Mouse (Mus musculus) liver, adult (tissue): ENCODE measurements around the gene Dync2li1.

Source experiments
- GATA4 ChIP-seq: IDR thresholded peaks from 2 replicates; pipeline ENCODE4 v1.6.1; 2014; ENCODE audit warnings: mild to moderate bottlenecking, low read length; ENCODE audit not compliant: insufficient replicate concordance

Gene Dync2li1

GRCm38 (mm10) chr17:84626857-84627305 is 585 bp downstream of the Dync2li1 start:
- no peak for TF ChIP-seq GATA4

GRCm38 (mm10) chr17:84627721-84628120 is 1.4 kb downstream of the Dync2li1 start:
- no peak for TF ChIP-seq GATA4

DNA sequence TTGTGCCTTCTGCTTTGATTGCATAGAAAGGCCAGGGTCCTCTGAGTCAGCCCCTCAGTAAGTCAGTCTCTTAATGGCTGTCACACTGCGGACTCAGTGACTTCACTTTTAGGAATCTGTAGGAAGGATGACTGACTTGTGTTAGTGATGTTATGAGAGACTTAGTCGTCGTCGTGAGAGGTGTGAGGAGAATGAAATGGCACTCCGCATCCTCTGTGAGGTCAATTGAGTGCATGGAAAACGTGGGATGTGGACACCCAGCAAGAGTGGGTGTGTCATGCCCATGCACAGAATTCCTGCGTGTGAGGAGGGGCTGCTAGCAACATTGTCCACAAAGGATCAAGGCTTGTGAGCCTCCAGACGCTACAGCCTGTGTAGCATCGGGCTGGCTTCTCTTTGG is 2.3 kb downstream of the Dync2li1 start:
- TF ChIP-seq GATA4: no peak

DNA sequence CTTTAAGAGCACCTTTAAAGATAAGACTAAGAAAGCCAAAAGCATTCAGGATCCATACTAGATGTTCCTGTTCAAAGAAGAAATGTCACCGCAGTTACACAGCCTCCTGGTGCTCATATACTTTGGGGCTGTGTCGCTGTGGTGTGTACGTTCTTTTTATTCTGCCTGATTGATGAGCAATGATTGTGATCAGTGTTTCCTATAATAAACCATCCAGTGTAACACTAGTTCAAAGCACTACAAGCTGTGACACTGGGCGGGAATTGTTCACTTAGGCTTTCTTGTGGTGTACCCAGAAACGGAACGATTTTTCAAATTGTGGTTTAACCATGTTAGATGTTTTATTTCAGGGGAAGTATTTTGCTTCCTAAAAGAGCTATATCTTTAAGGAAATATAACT is 5.5 kb downstream of the Dync2li1 start:
- TF ChIP-seq GATA4: no peak

GRCm38 (mm10) chr17:84633443-84633842 is 7.1 kb downstream of the Dync2li1 start:
- TF ChIP-seq GATA4: no peak

- no peak for TF ChIP-seq GATA4
These were observed 10.0 kb downstream of the Dync2li1 start for GRCm38 (mm10) chr17:84636328-84636727.

DNA sequence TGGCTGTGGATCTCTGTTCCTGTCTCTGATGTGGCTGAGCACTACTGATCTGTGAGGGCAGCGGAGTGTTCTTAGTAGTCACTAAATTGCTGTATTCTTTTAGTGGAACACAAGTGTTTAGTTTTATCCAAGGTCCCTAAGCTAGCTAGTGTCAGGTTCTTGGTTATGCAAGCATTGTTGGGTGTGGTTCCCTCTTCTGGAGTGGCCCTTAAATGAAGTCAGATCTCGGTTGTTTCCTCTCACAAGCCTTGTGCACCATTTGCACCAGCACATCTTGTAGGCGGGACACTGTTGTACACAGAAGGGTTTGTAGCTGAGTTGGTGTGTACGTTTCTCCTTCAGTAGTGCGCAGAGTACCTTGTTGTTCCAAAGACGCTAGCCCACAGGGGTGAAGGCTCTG is 11.7 kb downstream of the Dync2li1 start:
- TF ChIP-seq GATA4: no peak

GRCm38 (mm10) chr17:84639796-84640378 is 13.6 kb downstream of the Dync2li1 start:
- no peak for TF ChIP-seq GATA4

GRCm38 (mm10) chr17:84641893-84642292 is 15.6 kb downstream of the Dync2li1 start:
- TF ChIP-seq GATA4: no peak

GRCm38 (mm10) chr17:84642324-84642723 is 16.0 kb downstream of the Dync2li1 start:
- no peak for TF ChIP-seq GATA4

DNA sequence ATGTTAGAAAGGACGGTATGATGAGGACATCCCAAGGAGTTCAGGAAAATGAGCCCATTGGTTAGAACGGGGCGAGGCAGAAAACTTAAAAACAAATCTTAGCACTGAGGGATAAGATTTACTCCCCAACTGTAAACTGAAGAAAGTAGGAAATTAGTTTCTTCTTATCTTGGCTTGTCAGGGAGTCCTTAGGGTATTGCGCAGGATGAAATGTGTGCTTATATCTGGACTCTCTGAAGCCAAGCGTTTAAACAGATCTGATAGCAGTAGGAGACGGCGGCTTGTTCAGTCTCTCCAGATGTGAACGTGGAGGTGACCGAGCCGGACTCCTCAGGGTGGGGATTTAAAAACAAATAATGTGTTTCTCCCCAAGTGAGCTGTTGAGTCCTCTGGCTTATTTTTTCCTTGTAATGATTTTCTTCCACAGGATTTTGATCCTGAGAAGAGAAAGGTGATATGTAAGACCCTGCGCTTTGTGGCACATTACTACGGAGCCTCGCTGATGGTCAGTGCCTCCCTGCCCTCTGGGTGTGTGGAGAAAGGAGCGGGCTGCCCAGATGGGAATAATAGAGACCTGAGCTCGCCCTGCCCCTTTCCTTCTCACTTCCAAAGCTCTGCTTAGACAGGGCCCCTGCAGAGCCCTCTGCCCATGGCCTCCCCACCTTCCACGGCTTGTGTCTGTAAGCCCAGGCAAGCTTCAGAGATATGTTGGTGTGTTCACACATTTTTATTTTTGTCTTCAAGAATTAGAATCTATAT is 18.2 kb downstream of the Dync2li1 start:
- TF ChIP-seq GATA4: no peak

DNA sequence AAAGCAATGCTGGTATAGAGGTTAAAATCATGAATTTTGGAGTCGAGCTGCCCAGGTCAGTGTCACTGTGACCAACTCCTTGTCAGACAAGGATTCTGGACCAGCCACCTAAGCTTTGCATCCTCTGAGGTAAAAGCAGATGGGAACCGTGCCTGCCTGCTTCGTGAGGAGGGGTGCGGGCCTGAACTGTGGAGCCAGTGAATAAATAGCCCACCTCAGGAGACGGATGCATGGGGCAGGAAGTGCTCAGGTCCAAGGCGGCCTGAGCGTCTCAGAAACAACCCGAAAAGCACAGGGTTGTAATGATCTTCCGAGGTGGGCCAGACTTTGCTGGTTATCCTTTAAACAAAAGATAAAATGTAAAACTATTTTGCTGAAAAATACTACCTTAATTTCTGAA is 18.8 kb downstream of the Dync2li1 start:
- TF ChIP-seq GATA4: no peak

DNA sequence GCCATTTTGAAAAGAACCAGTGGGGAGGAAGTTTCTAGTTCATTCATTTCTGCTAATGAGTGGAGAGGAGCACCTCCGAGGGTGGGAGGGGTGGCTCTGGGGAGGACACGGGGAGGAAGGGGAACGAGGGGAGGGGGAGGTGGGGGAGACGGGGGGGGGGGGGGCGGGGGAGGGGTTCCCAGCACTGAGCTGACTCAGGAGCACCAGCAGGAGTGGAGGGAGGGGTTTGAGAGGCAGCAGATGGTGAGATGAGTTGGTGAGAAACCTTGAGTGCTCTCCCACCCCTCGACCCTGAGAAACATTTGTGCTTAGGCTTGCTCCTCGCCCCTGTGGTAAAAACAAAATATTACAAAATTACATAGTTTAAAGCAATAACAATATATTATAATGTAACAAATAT is 19.6 kb downstream of the Dync2li1 start:
- no peak for TF ChIP-seq GATA4

GRCm38 (mm10) chr17:84646477-84646876 is 20.2 kb downstream of the Dync2li1 start:
- no peak for TF ChIP-seq GATA4

DNA sequence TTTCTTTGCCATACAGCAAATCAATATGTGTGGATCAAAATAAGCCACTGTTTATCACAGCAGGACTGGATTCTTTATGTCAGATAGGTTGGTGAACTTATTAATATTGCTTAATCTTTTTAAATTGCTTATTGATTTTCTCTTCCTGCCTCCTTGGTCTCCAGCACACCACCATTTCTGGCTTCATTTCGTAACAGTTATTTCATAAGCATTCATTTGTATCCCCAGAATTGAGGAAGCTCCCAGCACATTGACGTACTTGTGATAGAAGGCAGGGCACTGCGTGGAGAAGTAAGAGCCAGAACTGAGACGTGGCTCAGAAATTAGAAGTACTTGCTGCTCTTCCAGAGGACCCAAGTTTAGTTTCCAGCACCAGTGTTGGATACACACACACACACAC is 21.3 kb downstream of the Dync2li1 start:
- no peak for TF ChIP-seq GATA4

DNA sequence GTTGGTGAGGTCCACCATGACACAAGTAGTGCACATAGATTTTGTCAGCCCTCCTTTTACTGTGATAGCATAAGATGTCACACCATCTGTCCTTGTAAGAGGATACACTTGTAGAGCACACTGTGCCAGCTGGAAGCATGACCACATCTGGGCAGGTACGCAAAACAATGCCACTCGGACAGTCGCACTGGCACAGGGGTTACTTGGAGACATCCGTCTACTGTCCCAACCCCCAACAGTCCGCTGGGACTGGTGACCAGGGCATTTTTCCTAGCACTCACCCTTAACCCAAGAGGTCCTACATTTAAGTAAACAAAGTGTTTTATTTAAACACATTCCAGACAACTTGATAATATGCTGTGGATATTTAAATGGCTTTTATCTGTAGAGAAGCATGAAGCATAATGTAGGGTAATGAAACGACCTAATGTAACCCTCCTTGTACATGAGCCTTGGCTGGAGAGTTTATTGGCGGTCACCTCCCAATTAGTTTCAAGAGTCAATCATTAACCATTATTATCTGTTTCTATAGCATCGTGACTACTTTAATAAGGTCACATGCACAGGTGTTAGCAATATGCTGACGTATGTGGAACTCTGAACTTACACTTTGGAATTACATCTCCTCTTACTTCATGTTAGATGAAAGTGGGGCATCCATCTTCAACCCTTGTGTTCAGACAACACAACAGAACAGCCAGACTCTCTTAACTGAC is 24.2 kb downstream of the Dync2li1 start:
- TF ChIP-seq GATA4: no peak
